In the genomic region with DNA sequence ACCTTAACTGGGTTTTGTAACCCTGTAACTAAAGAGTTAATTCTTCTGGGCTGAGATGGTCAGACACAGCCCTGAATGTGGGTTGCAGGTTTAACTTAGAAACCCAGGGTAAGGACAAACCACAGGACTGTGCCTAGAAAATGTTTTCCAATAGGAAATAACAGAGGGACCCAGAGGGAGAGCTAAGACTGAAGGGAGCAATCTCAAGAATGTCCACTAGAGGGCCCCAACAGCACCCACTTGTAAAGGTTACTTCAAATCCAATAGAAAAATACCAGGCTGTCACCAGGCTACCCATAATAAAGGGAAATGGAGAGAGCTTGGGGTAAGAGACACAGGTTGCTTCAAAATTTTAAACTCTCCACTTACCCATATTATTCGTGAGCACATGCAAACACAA, we compare ENCODE assay signal across 8 mouse cellular contexts. TPM values are rescaled to one million over a fixed set of nuclear protein-coding genes. Genes with fewer than 3 reads are reported as not detected.
DNase-seq lines count a peak whose midpoint lies in the region; ATAC-seq lines count a peak whose summit lies in the region.

No protein-coding gene starts in this region.

- H3K27ac ChIP-seq in midbrain, embryonic 10.5 days (replicated peaks): no peak overlapping the region
- H3K27ac ChIP-seq in midbrain, embryonic 15.5 days: no peak overlapping the region
- H3K27ac ChIP-seq in limb, embryonic 12.5 days: no peak overlapping the region
- no peak overlapping the region for H3K27ac ChIP-seq in stomach, embryonic 16.5 days (ENCODE audit: low read length)

- H3K4me3 ChIP-seq in midbrain, embryonic 10.5 days: no peak overlapping the region
- no peak overlapping the region for H3K4me3 ChIP-seq in midbrain, embryonic 15.5 days
- H3K4me3 ChIP-seq in limb, embryonic 12.5 days (replicated peaks): no peak overlapping the region
- H3K4me3 ChIP-seq in stomach, embryonic 16.5 days (replicated peaks; ENCODE audit: low read length): no peak overlapping the region

- no peak overlapping the region for H3K9ac ChIP-seq in midbrain, embryonic 15.5 days
- no peak overlapping the region for H3K9ac ChIP-seq in limb, embryonic 12.5 days (replicated peaks)
- no peak overlapping the region for H3K9ac ChIP-seq in stomach, embryonic 16.5 days (ENCODE audit: low read length)

- no peaks in the 10 kb centered on the region for H3K27me3 ChIP-seq in midbrain, embryonic 10.5 days (ENCODE audit: low read depth, poor library complexity, severe bottlenecking)
- H3K27me3 ChIP-seq in midbrain, embryonic 15.5 days (replicated peaks): no peaks in the 10 kb centered on the region
- H3K27me3 ChIP-seq in limb, embryonic 12.5 days: 0 out of 2 replicates have a peak, but pooled peaks cover 3% of the 10 kb centered on the region
- H3K27me3 ChIP-seq in stomach, embryonic 16.5 days (ENCODE audit: control insufficient read depth, insufficient read depth, low read length): no peaks in the 10 kb centered on the region

- ATAC-seq in midbrain, embryonic 15.5 days (replicated peaks): no peak; the same call in 1 of the 2 replicates
- ATAC-seq in limb, embryonic 12.5 days (ENCODE audit: insufficient number of reproducible peaks, insufficient read depth, low FRiP score, low TSS enrichment, low read depth): 0 out of 2 replicates have a peak, but pooled peaks have one; percentile 52
- peak; percentile 29; the same call in 1 of the 2 replicates for ATAC-seq in stomach, embryonic 16.5 days (ENCODE audit: insufficient read depth, low FRiP score)

- no peak overlapping the region for H3K4me2 ChIP-seq in midbrain, embryonic 15.5 days
- no peak overlapping the region for H3K4me2 ChIP-seq in limb, embryonic 12.5 days
- no peak overlapping the region for H3K4me2 ChIP-seq in stomach, embryonic 16.5 days (ENCODE audit: low read depth, low read length)

- peaks cover 6% of the 10 kb centered on the region for H3K4me1 ChIP-seq in midbrain, embryonic 10.5 days
- H3K4me1 ChIP-seq in midbrain, embryonic 15.5 days: no peaks in the 10 kb centered on the region
- H3K4me1 ChIP-seq in limb, embryonic 12.5 days (replicated peaks): no peaks in the 10 kb centered on the region
- H3K4me1 ChIP-seq in stomach, embryonic 16.5 days (ENCODE audit: control insufficient read depth, insufficient read depth, low read length): no peaks in the 10 kb centered on the region

- H3K9me3 ChIP-seq in midbrain, embryonic 10.5 days (replicated peaks): peaks cover 4% of the 10 kb centered on the region; the same call in 1 of the 2 replicates
- H3K9me3 ChIP-seq in midbrain, embryonic 15.5 days: no peaks in the 10 kb centered on the region
- H3K9me3 ChIP-seq in limb, embryonic 12.5 days: no peaks in the 10 kb centered on the region
- H3K9me3 ChIP-seq in stomach, embryonic 16.5 days (replicated peaks; ENCODE audit: control insufficient read depth, low read length): no peaks in the 10 kb centered on the region

- WGBS in midbrain, embryonic 10.5 days: 5% methylated on average over 1 of the region's 1 CpGs
- 3% methylated on average over 1 of the region's 1 CpGs for WGBS in midbrain, embryonic 15.5 days
- WGBS in limb, embryonic 12.5 days: 5% methylated on average over 1 of the region's 1 CpGs
- WGBS in stomach, embryonic 16.5 days: 0% methylated on average over 1 of the region's 1 CpGs

- peak; percentile 62 for DNase-seq in midbrain, embryonic 10.5 days (ENCODE audit: low spot score)
- peak; percentile 76 to 87 for DNase-seq in cerebellum, postnatal 36 days
- peak; percentile 43 to 60 for DNase-seq in gastrocnemius, adult 8-10 months (ENCODE audit: low spot score in 2 of 2)
- DNase-seq in kidney, adult 8-10 months: peak; percentile 66 to 87
- DNase-seq in naive thymus-derived CD4-positive, alpha-beta T cell, adult 2 months (ENCODE audit: low read depth): peak; percentile 86

- no peaks in the 10 kb centered on the region for H3K36me3 ChIP-seq in midbrain, embryonic 10.5 days
- no peaks in the 10 kb centered on the region for H3K36me3 ChIP-seq in midbrain, embryonic 15.5 days (replicated peaks)
- H3K36me3 ChIP-seq in limb, embryonic 12.5 days: no peaks in the 10 kb centered on the region
- H3K36me3 ChIP-seq in stomach, embryonic 16.5 days (ENCODE audit: control insufficient read depth, insufficient read depth, low read length): no peaks in the 10 kb centered on the region

RNA-seq across cellular contexts. Expression of a gene that starts 20.3 kb away (rescaled TPM):
- polyA plus RNA-seq in midbrain, embryonic 10.5 days (2016; fragmentation: Nextera tagmentation; extraction: Ambion mirVana): 24.9 and 25.6 TPM in 2 replicates
- 28.1 and 28.2 TPM in 2 replicates for polyA plus RNA-seq in midbrain, embryonic 15.5 days (2015; fragmentation: Nextera tagmentation; extraction: Ambion mirVana)
- 10 to 100 TPM; 19.9 to 30.5 (median 22.2) TPM for total RNA-seq in gastrocnemius, adult 8-10 months (2022)
- 38.7 and 42.2 TPM in 2 replicates for polyA plus RNA-seq in limb, embryonic 12.5 days (2016; fragmentation: Nextera tagmentation; extraction: Ambion mirVana)
- 21.9 and 23.7 TPM in 2 replicates for polyA plus RNA-seq in stomach, embryonic 16.5 days (2015; fragmentation: Nextera tagmentation; extraction: Ambion mirVana)
